Mouse (Mus musculus) lung, postnatal 4 days (tissue): ENCODE measurements around the gene Klhl40.
A peak's percentile ranks its signal among the peaks of the same experiment; 100 is the strongest.

ENCODE experiments used
- DNase-seq, 2 experiments: peaks; one replicate each; pipeline ENCODE4 v3.0.0; 2021

Gene Klhl40

GRCm38 (mm10) chr9:121777484-121778065, at the start of gene Klhl40:
Gene Klhl40 (plus strand): TSS chr9:121777607.
- no peak for DNase-seq

DNA sequence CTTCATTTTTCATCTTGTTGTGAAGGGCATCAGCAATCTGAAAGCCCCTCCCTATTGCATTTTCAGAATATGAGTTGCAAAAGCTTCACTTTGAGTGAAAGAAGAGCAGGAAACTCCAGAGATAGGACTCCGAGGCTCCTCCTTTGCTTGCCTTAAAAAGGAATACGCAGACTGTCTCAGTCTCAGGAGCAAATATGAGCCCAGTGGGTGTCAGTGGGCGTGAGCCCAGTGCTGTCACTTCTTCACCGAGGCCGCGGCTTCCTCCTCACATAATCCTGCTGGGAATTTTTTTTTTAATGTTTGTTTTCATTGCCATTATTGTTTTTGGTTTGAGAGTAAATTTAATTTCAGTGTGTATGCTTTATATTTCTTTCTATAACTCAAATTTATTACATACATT, 36.9 kb upstream of the Klhl40 start:
- DNase-seq: no peak

GRCm38 (mm10) chr9:121741168-121741567, 36.2 kb upstream of the Klhl40 start:
- no peak for DNase-seq

- no peak for DNase-seq
Measured at GRCm38 (mm10) chr9:121744051-121744450, 33.4 kb upstream of the Klhl40 start.

- DNase-seq: no peak
Measured at GRCm38 (mm10) chr9:121752774-121753173, 24.6 kb upstream of the Klhl40 start.

GRCm38 (mm10) chr9:121754624-121755023, 22.8 kb upstream of the Klhl40 start:
- DNase-seq: no peak

DNA sequence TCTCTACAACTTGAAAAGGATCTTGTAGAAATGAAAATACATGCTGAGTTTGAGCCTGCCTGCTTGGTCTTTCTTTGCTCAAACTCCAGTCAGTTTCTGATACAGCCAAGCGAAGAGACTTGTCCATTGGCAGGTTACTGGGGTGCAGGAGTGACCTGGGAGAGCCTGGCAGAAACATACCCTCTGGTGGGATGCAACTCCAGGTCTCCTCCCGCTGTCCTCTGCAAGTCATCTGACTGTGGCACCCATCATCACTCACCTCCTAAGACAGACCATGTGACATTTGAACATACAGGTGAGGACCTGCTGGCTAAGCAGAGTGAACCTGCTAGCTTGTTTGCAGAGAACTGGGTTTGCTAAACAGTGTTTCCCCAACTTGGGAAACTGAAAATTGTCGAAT, 20.6 kb upstream of the Klhl40 start:
- no peak for DNase-seq

DNA sequence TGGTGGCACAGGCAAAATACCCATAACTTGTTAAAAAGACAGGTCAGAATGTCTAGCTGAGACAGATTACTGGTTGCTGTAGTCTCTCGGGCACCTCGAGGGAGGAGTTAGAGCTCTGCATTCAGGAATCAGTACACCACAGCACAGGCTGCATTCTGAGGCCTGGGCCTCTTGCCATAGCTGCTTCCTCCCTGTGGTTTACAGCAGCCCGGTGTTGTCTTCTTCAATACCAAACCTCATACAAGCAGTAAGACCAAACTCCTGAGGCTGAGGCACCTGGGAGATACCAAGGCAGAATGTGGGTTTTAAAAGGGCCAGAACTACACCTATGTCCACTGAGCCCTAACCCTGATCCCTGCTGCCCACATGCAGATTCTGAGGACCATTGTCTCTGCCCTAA, 20.0 kb upstream of the Klhl40 start:
- no peak for DNase-seq

GRCm38 (mm10) chr9:121757835-121758814, 19.3 kb upstream of the Klhl40 start:
- peak in 1 of 2 experiments; percentile 16 for DNase-seq

DNA sequence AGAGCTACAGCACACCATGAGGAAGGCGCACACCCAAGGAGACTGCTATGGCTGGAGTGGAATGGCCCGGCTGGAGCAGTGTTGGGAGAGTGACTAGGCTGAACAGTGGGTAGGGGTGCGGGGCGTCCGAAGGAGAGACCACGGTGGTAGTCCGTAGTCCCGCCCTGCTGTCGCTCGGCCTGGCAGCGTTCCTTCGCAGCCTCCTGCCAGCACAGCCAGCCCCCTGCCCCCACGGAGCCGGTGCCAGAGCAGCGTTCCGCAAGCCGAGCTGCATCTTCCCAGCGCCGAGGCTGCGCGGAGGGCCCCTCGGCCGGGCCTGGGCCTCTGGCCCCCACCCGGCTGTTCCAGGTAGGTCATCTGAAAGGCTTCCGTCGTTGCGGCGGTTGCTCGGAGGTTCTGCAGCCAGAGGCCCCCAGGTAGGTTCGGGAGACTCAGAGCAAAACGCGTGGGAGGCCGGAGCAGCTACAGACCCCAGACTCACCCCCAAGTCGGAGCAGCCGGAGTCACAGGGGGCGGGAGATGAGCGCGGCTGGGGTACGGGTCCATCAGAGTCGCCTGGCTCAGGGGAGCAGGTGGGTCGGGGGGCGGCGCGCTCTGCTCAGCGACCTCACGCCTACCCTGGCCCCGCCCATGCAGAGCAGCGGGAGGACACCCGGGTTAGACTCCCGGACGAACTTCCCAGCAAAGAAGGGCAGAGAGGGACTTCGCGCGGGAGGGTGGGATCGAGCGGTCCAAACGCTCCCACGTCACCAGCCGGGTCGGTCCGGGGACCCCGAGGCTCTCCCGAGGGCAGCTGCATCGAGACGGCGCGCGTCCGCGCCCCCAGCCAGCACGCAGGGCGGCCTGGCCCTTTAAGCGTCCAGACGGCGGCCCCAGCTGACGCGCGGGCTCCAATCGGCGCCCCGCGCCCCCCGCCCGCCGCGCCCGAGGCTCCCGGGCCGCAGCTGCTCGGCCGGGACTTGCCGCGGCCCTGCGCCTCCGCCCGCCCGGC, 18.0 kb upstream of the Klhl40 start, which contains the start of gene Zfp651:
Zfp651 (plus strand) TSS at position 240 of the 991 bp plus-strand sequence.
- DNase-seq: peak; percentile 69 to 87

DNA sequence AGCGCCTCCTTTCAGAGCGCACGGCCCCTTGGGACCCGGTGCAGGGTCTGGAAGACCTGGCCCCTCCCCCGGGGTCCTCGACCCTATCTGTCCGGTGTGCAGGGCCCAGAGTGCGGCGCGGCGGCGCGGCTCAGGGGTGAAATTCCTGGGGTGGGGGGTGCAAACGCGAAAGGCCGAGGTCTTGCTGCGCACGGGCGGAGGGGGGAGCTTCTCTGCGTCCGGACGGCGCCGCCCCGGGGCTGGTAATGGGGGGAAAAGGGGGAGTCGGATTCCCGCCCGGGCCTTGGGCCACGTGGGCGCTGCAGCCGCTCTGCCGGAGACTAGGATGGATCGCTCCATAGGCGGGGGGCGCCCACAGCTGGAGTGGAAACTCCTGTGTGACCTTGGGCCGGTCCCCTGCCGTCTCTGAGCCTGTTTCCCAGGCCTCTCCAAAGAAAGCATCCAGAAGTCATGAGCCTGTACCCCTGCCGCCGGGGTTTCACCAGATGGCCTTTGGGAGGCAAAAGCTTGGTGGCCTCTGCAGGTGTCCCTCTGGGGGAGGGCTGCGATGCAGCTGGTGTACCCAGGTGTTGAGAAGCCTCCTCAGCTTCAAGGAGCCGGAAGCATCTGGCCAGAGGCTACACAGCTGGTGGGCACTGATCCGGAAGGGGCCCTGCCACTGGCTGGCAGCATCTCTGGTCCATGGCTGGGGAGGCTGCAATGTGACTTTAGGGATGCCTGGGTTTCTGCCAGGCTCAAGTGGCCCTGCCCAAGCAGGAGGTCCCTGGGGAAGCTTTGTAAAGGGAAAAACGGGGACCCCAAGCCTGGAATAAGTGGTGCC, 16.9 kb upstream of the Klhl40 start:
- peak; percentile 81 to 89 for DNase-seq

DNA sequence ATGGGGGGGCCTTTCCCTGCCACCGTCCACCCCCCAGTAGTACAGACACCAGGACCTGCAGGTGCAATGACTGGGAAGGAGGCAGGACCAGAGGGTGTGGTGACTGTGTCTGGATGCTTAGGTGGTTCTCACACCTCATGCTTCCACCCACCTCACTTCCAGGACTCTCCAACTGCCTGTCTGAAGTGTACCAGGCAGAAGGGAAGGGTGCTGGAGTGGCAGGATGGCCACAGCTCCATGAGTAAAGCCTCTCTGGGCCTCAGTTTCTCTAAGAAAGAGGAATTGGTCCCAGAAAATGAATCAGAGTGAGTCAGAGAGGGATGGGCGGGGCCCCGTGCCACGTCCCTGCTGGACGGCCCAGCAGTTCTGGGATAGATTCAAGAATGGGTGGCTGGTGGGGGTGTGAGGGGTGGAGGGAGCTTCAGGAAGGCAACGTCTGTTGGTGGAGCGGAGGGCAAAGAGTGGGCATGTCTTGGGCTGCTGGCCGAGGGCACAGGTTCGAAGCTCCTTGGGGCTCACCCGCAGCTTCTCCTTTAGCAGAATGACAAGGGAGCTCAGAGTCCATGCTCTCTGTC, 16.2 kb upstream of the Klhl40 start:
- DNase-seq: peak in 1 of 2 experiments; percentile 27

DNA sequence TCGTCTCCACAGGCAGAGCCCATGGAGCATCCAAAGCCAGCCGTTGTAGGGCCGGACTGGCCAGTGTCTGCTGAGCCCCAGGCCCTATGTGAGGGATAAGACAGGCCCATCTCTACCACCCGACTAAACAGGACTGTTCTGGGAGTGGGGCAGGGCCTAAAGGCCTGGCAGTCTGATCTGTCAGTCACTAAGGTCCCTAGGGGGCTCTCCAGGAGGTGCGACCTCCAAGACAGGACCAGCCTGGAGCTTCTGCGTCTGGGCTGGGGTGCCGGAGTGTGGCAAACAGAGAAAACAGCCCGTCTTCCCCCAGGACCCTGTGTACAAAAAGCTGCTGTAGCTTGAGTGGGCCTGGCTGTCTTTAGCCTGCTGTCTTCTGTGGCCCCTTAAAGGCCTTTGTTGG, 15.6 kb upstream of the Klhl40 start:
- DNase-seq: peak in 1 of 2 experiments; percentile 25

- no peak for DNase-seq
Measured at GRCm38 (mm10) chr9:121762248-121762647, 15.2 kb upstream of the Klhl40 start.

DNA sequence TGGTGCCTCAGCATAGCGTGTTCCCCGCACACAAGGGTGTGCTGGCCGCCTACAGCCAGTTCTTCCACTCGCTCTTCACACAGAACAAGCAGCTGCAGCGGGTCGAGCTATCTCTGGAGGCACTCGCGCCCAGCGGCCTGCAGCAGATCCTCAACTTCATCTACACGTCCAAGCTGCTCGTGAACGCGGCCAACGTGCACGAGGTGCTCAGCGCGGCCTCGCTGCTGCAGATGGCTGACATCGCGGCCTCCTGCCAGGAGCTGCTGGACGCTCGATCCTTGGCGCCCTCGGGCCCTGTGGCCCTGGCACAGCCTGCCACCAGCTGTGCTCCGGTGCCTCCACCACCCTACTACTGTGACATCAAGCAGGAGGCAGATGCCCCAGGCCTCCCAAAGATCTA, 14.6 kb upstream of the Klhl40 start:
- DNase-seq: peak in 1 of 2 experiments; percentile 28

GRCm38 (mm10) chr9:121763716-121764115, 13.7 kb upstream of the Klhl40 start:
- peak in 1 of 2 experiments; percentile 46 for DNase-seq

- DNase-seq: peak; percentile 28 to 61
Measured at GRCm38 (mm10) chr9:121765166-121765855, 12.1 kb upstream of the Klhl40 start.

DNA sequence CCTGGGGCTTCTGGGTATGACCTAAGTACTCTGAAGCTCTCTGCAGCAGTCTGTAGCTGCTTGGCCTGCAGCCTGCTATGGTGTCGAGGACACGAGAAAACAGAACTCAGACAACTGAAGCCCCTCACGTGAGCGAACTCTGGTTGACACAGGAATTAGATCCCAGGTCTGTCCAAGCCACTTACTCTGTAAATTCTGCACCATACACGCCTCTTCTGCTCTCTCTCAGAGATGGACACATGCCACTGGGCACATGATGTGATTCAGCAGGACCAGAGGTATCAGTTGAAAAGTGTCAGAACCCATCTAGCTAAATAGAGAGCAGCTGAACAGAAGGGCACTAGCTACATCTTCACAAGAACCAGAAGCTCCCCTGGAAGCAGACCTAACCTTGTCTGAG, 5.0 kb upstream of the Klhl40 start:
- no peak for DNase-seq

DNA sequence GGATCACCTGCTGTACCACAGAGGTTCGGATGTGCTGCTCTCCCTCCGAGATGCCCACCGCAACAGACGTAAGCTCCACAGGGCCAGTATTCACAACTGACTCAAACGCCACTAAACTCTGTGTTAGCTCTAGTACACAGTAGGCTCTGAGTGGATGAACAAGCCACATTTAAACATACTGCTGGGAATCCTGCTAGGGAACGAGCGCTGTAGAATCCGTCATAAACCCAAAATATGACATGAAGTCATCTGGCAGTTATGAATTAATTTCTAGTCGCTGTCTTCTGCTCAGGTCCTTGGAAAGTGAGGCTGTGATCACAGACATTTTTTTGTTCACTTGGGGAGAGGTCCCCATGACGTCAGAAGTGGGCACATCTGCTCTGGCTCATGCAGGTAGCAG, 1.5 kb upstream of the Klhl40 start:
- no peak for DNase-seq

DNA sequence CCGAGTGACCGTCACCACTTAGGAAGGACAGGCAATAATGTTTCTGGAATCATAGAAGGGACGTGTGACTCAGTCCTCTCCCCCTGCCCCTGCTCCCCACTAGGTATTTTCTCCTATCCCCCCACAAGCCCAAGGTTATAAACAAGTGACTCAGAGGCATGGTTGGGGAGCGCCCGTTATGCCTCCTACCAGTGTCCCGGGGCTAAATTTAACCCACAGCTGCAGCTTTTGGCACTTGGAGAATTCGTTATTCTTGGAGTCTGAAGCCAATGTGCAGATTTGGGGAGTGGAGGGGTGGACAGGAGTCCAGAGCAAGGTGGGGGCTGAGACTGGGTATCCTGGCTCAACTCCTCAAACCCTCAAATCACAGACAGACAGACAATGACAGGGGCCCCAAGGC, 896 bp upstream of the Klhl40 start:
- DNase-seq: no peak
